Mouse (Mus musculus) heart, embryonic 10.5 days (tissue): Measurements from ENCODE around the gene B130006D01Rik. TPM values are rescaled to one million over a fixed set of nuclear protein-coding genes. Genes with fewer than 3 reads are reported as not detected.

Source experiments
- DNase-seq: peaks from one replicate; pipeline ENCODE4 v3.0.0-alpha.2; 2017; ENCODE audit warnings: low spot score
- H3K27ac ChIP-seq: fragments of 300-500 bp; sonication (generic); 2 replicates; pipeline ENCODE4 v1.5.1; 2016; ENCODE audit warnings: mild to moderate bottlenecking
- H3K27me3 ChIP-seq: fragments of 300-500 bp; sonication (generic); 2 replicates; pipeline ENCODE4 v1.6.1; 2016; ENCODE audit warnings: mild to moderate bottlenecking; ENCODE audit not compliant: poor library complexity, insufficient read depth, severe bottlenecking
- H3K36me3 ChIP-seq: fragments of 300-500 bp; sonication (generic); 2 replicates; pipeline ENCODE4 v1.6.1; 2016; ENCODE audit warnings: mild to moderate bottlenecking, moderate library complexity
- H3K4me1 ChIP-seq: fragments of 300-500 bp; sonication (generic); 2 replicates; pipeline ENCODE4 v1.6.1; 2016; ENCODE audit warnings: mild to moderate bottlenecking
- H3K4me3 ChIP-seq: fragments of 300-500 bp; sonication (generic); 2 replicates; pipeline ENCODE4 v1.5.1; 2016; ENCODE audit warnings: mild to moderate bottlenecking, moderate library complexity
- H3K9me3 ChIP-seq: fragments of 300-500 bp; sonication (generic); 2 replicates; pipeline ENCODE4 v1.6.1; 2016; ENCODE audit warnings: mild to moderate bottlenecking, moderate library complexity
- WGBS: fragments of 180-500 bp; shearing (Covaris S2); methylation state at CpG from one replicate; pipeline ENCODE4 v1.1.7; 2016; 5-methylcytosine and 5-hydroxymethylcytosine counted together
- polyA plus RNA-seq: library from polyadenylated mRNA; unstranded; fragments of >200 nt; fragmentation: Nextera tagmentation; extraction: Ambion mirVana; gene quantifications from 2 replicates; pipeline ENCODE4 v1.2.1, GENCODE M21; 2016

B130006D01Rik gene
- polyA plus RNA-seq, 1 experiment from 2014 or later, result 1.9 TPM

DNA sequence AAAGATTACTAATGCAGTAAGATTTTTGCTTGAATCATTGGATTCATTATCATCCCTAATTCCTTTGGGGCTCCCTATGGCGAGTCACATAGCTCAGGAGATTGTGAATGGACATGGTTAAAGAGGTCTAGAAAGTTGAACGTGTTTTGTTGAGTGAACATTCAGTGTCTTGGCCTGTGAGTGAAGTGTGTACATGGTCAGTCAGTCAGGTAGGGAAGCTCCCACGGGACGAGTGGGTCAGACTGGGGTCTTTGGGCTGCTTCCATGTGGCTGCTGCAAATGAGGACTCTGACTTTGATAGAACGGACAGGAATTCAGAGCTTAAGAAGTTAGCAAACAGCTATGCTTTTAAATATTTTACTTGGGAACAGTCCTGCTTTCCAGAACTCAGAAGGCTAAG, 37.1 kb downstream of the B130006D01Rik start:
- no peaks in the 10 kb centered on the region for H3K4me1 ChIP-seq
- H3K36me3 ChIP-seq, result peaks cover 48% of the 10 kb centered on the region
- 87% methylated on average over 5 of the region's 5 CpGs for whole genome bisulfite sequencing

GRCm38 (mm10) chr11:95762996-95763395, 39.6 kb downstream of the B130006D01Rik start:
- Histone ChIP-seq H3K4me3 (no peak overlapping the region), H3K4me1 (no peaks in the 10 kb centered on the region), H3K27ac (no peak overlapping the region), H3K36me3 (peaks cover 36% of the 10 kb centered on the region), H3K9me3 (no peaks in the 10 kb centered on the region), H3K27me3 (no peaks in the 10 kb centered on the region)
- 87% methylated on average over 4 of the region's 4 CpGs for WGBS
- no peak for DNase-seq

More for the DNA sequence above, 37.1 kb downstream of the B130006D01Rik start:
- Histone ChIP-seq H3K9me3 (no peaks in the 10 kb centered on the region), H3K27ac (no peak overlapping the region), H3K27me3 (no peaks in the 10 kb centered on the region), H3K4me3 (no peak overlapping the region)
- no peak for DNase-seq

DNA sequence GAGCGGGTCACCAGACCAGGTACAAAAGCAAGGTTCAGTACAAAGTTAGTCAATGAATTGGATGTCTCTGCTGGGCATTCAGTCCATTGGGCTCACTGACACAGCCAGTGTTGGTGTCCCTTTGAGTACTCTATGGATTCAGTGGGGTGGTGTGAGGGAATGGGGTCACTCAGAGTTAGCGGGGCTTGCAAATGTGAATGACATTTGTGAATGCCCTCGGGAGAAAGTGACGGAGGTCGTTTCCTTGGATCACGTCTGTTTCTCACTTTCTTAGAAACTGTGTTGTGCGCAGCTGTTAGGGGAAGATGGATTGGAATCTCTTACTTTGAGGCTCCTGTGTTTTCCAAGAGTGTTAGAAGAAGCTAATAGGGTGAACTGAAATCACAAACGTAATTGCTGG, 41.4 kb downstream of the B130006D01Rik start:
- H3K27me3 ChIP-seq, result no peaks in the 10 kb centered on the region
- H3K4me3 ChIP-seq, result no peak overlapping the region
- WGBS, result 87% methylated on average over 8 of the region's 8 CpGs
- no peaks in the 10 kb centered on the region for H3K4me1 ChIP-seq
- peaks cover 42% of the 10 kb centered on the region for H3K36me3 ChIP-seq
- H3K9me3 ChIP-seq, result no peaks in the 10 kb centered on the region
- DNase-seq, result no peak
- H3K27ac ChIP-seq, result no peak overlapping the region

DNA sequence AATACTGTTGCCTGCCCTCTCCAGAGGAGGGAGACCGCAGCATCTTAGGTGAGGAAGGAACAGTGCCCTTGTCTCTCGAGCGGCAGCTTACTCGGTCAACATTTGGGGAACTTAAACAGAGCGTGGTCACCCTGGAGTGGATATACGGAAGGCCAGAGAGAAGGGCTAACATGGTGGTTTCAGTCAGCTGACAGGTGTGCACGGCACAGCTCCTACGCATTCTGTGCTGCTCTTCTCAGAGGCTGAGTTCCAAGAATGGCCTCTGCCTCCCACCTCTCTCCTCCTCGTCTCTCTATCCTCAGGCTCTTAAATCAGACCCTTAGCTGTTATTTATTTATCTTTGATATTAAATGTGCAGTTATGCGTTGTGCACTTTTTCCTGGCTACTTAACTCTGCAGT, 41.9 kb downstream of the B130006D01Rik start:
- H3K27ac ChIP-seq, result no peak overlapping the region
- no peaks in the 10 kb centered on the region for H3K27me3 ChIP-seq
- H3K9me3 ChIP-seq, result no peaks in the 10 kb centered on the region
- H3K36me3 ChIP-seq, result peaks cover 42% of the 10 kb centered on the region
- H3K4me3 ChIP-seq, result no peak overlapping the region
- no peak for DNase-seq
- no peaks in the 10 kb centered on the region for H3K4me1 ChIP-seq
- WGBS, result 90% methylated on average over 10 of the region's 10 CpGs

- Histone ChIP-seq H3K4me3 (no peak overlapping the region), H3K9me3 (no peaks in the 10 kb centered on the region), H3K27me3 (no peaks in the 10 kb centered on the region), H3K36me3 (peaks cover 43% of the 10 kb centered on the region), H3K4me1 (peaks cover 10% of the 10 kb centered on the region), H3K27ac (no peak overlapping the region)
- no peak for DNase-seq
- 89% methylated on average over 6 of the region's 6 CpGs for WGBS
Observed at GRCm38 (mm10) chr11:95768244-95768643, 44.9 kb downstream of the B130006D01Rik start.

GRCm38 (mm10) chr11:95769208-95769607, 45.8 kb downstream of the B130006D01Rik start:
- peaks cover 33% of the 10 kb centered on the region; the same call in 1 of the 2 replicates for H3K36me3 ChIP-seq
- WGBS, result 89% methylated on average over 10 of the region's 10 CpGs
- H3K27me3 ChIP-seq, result no peaks in the 10 kb centered on the region
- no peak overlapping the region for H3K27ac ChIP-seq
- H3K4me1 ChIP-seq, result peaks cover 10% of the 10 kb centered on the region
- no peak for DNase-seq
- H3K4me3 ChIP-seq, result no peak overlapping the region
- H3K9me3 ChIP-seq, result no peaks in the 10 kb centered on the region

GRCm38 (mm10) chr11:95770720-95771364, 47.5 kb downstream of the B130006D01Rik start:
- no peaks in the 10 kb centered on the region for H3K27me3 ChIP-seq
- peaks cover 23% of the 10 kb centered on the region; the same call in 1 of the 2 replicates for H3K36me3 ChIP-seq
- no peak for DNase-seq
- peaks cover 10% of the 10 kb centered on the region for H3K4me1 ChIP-seq
- H3K27ac ChIP-seq, result no peak overlapping the region
- H3K4me3 ChIP-seq, result no peak overlapping the region
- H3K9me3 ChIP-seq, result no peaks in the 10 kb centered on the region
- 68% methylated on average over 9 of the region's 9 CpGs for WGBS

GRCm38 (mm10) chr11:95771665-95772064, 48.3 kb downstream of the B130006D01Rik start:
- DNase-seq, result no peak
- Histone ChIP-seq H3K4me1 (peaks cover 10% of the 10 kb centered on the region), H3K36me3 (peaks cover 23% of the 10 kb centered on the region; the same call in 1 of the 2 replicates), H3K27me3 (no peaks in the 10 kb centered on the region), H3K27ac (no peak overlapping the region; the same call in 1 of the 2 replicates), H3K9me3 (no peaks in the 10 kb centered on the region), H3K4me3 (no peak overlapping the region)
- 77% methylated on average over 8 of the region's 8 CpGs for WGBS

- H3K4me3 ChIP-seq, result no peak overlapping the region
- no peak for DNase-seq
- H3K36me3 ChIP-seq, result peaks cover 19% of the 10 kb centered on the region; the same call in 1 of the 2 replicates
- H3K27me3 ChIP-seq, result no peaks in the 10 kb centered on the region
- no peak overlapping the region for H3K27ac ChIP-seq
- H3K9me3 ChIP-seq, result no peaks in the 10 kb centered on the region
- H3K4me1 ChIP-seq, result peaks cover 22% of the 10 kb centered on the region
- 74% methylated on average over 3 of the region's 3 CpGs for WGBS
Observed at GRCm38 (mm10) chr11:95773264-95773663, 49.9 kb downstream of the B130006D01Rik start.

Other genes with a start within 250 kb of the B130006D01Rik start
- gene Nxph3, start 209.0 kb upstream of the B130006D01Rik start, polyA plus RNA-seq, result 0.21 and 0.77 TPM in 2 replicates
- gene Ngfr, start 135.9 kb upstream of the B130006D01Rik start, polyA plus RNA-seq, result 4.5 and 9.9 TPM in 2 replicates
- 320 and 328 TPM in 2 replicates for gene Phb, start 56.6 kb upstream of the B130006D01Rik start, polyA plus RNA-seq
- 11.7 and 14.2 TPM in 2 replicates for gene Zfp652, start 10.9 kb upstream of the B130006D01Rik start, polyA plus RNA-seq
- 0.31 and 0.42 TPM in 2 replicates for gene Phospho1, start 100.9 kb downstream of the B130006D01Rik start, polyA plus RNA-seq
- gene Gngt2, start 113.6 kb downstream of the B130006D01Rik start, polyA plus RNA-seq, result 43.2 and 60.8 TPM in 2 replicates
- 26.6 and 32.4 TPM in 2 replicates for gene Abi3, start 118.9 kb downstream of the B130006D01Rik start, polyA plus RNA-seq
- gene B4galnt2, start 191.3 kb downstream of the B130006D01Rik start, polyA plus RNA-seq, result 0.16 and 0.49 TPM in 2 replicates